Mouse (Mus musculus) heart, postnatal 0 days (tissue): Measurements from ENCODE around the gene Tac4.

Experiments
- CTCF ChIP-seq: IDR thresholded peaks from 2 replicates; pipeline ENCODE4 v1.5.1; 2016; ENCODE audit warnings: antibody characterized with exemption, control low read depth, low read depth
- EP300 ChIP-seq: IDR thresholded peaks from 2 replicates; pipeline ENCODE4 v1.6.1; 2016; ENCODE audit warnings: antibody characterized with exemption, low read depth

DNA sequence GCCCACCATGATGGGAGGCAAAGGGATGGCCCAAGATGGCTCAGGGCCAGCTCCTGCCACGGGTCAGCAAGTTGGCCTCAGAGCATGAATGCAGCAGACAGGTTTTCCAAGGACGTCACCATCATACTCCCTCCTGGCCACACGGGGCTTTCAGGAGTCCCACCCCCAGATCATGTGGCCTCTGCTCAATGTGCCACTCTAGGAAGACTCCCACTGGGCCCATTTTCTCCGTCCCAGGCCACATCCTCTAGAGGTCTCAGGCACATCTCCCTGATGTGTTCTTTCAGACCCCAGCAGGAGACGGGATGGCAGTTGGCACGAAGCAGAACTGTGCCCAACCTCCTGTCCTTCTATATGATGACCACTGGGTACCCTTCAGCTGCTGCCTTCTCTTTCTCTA is 18.7 kb upstream of the Tac4 start:
- TF ChIP-seq CTCF (no peak), EP300 (no peak)
